ENCODE assay signal across 8 mouse cellular contexts in genomic region chr11:118236520-118237190, GRCm38 (mm10). TPM values are rescaled to one million over a fixed set of nuclear protein-coding genes. Genes with fewer than 3 reads are reported as not detected.
DNase-seq lines count a peak whose midpoint lies in the region; ATAC-seq and TF ChIP-seq lines count a peak whose summit lies in the region.

No protein-coding gene starts in this region.

- WGBS in heart, embryonic 13.5 days, result 49% methylated on average over 6 of the region's 6 CpGs
- WGBS in liver, embryonic 11.5 days, result 34% methylated on average over 6 of the region's 6 CpGs
- 82% methylated on average over 6 of the region's 6 CpGs for WGBS in forebrain, postnatal 0 days

- ATAC-seq in heart, embryonic 13.5 days (ENCODE audit: extremely low read depth, insufficient number of reproducible peaks, low FRiP score, low TSS enrichment), result peak; percentile 23; the same call in 1 of the 2 replicates
- ATAC-seq in liver, embryonic 11.5 days (replicated peaks; ENCODE audit: low FRiP score), result peak; percentile 31; the same call in 1 of the 2 replicates
- ATAC-seq in forebrain, postnatal 0 days, result no peak

- no peaks in the 10 kb centered on the region for H3K36me3 ChIP-seq in heart, embryonic 13.5 days
- H3K36me3 ChIP-seq in liver, embryonic 11.5 days (ENCODE audit: control insufficient read depth, insufficient read depth, low read length), result no peaks in the 10 kb centered on the region
- H3K36me3 ChIP-seq in forebrain, postnatal 0 days (ENCODE audit: insufficient read depth), result no peaks in the 10 kb centered on the region

- H3K4me3 ChIP-seq in heart, embryonic 13.5 days, result no peak overlapping the region
- H3K4me3 ChIP-seq in liver, embryonic 11.5 days (ENCODE audit: low read depth, low read length), result no peak overlapping the region
- H3K4me3 ChIP-seq in forebrain, postnatal 0 days (ENCODE audit: low read depth, low read length), result no peak overlapping the region

- peak; percentile 47 for DNase-seq in embryo, embryonic 10 days (ENCODE audit: low spot score)
- no peak for DNase-seq in embryo, embryonic 9.5 days (ENCODE audit: extremely low spot score)
- peak; percentile 72 for DNase-seq in 416B (ENCODE audit: low read depth)
- DNase-seq in liver, embryonic 11.5 days (ENCODE audit: low spot score), result no peak
- no peak for DNase-seq in urinary bladder, postnatal 25 days (ENCODE audit: low spot score)
- DNase-seq in layer of hippocampus, postnatal 36 days, result no peak
- no peak for DNase-seq in forebrain, postnatal 0 days

- H3K27ac ChIP-seq in heart, embryonic 13.5 days (replicated peaks), result peak overlapping the region; percentile 76
- H3K27ac ChIP-seq in liver, embryonic 11.5 days (ENCODE audit: low read depth, low read length), result peak overlapping the region; percentile 64; the same call in 1 of the 2 replicates
- H3K27ac ChIP-seq in forebrain, postnatal 0 days (ENCODE audit: low read depth, low read length), result no peak overlapping the region

- TF ChIP-seq CTCF in forebrain, postnatal 0 days (IDR thresholded peaks at IDR 0.05; ENCODE audit: low read depth), result no peak

- H3K27me3 ChIP-seq in heart, embryonic 13.5 days (replicated peaks), result no peaks in the 10 kb centered on the region
- H3K27me3 ChIP-seq in liver, embryonic 11.5 days (replicated peaks; ENCODE audit: control insufficient read depth, insufficient read depth, low read length), result no peaks in the 10 kb centered on the region
- no peaks in the 10 kb centered on the region for H3K27me3 ChIP-seq in forebrain, postnatal 0 days (ENCODE audit: insufficient read depth, low read length)

- 0 out of 2 replicates have a peak overlapping the region, but pooled peaks have one; percentile 5 for H3K4me2 ChIP-seq in heart, embryonic 13.5 days
- H3K4me2 ChIP-seq in liver, embryonic 11.5 days, result no peak overlapping the region; the same call in 1 of the 2 replicates
- no peak overlapping the region for H3K4me2 ChIP-seq in forebrain, postnatal 0 days (ENCODE audit: low read depth)

- no peaks in the 10 kb centered on the region for H3K9me3 ChIP-seq in heart, embryonic 13.5 days
- no peaks in the 10 kb centered on the region for H3K9me3 ChIP-seq in liver, embryonic 11.5 days (ENCODE audit: control insufficient read depth, low read length)
- H3K9me3 ChIP-seq in forebrain, postnatal 0 days (ENCODE audit: low read length), result no peaks in the 10 kb centered on the region

- 0 out of 2 replicates have a peak overlapping the region, but pooled peaks have one; percentile 4 for H3K9ac ChIP-seq in heart, embryonic 13.5 days
- 0 out of 2 replicates have a peak overlapping the region, but pooled peaks have one; percentile 12 for H3K9ac ChIP-seq in liver, embryonic 11.5 days (ENCODE audit: low read depth, low read length)
- no peak overlapping the region for H3K9ac ChIP-seq in forebrain, postnatal 0 days

- H3K4me1 ChIP-seq in heart, embryonic 13.5 days, result peaks cover 74% of the 10 kb centered on the region
- peaks cover 33% of the 10 kb centered on the region for H3K4me1 ChIP-seq in liver, embryonic 11.5 days (replicated peaks; ENCODE audit: control insufficient read depth, insufficient read depth, low read length)
- no peaks in the 10 kb centered on the region for H3K4me1 ChIP-seq in forebrain, postnatal 0 days (ENCODE audit: insufficient read depth)

RNA-seq across cellular contexts. Expression of gene Cyth1, which starts 11.7 kb away (rescaled TPM):
- polyA plus RNA-seq in heart, embryonic 13.5 days (2015; fragmentation: Nextera tagmentation; extraction: Ambion mirVana), result 14.9 and 15.9 TPM in 2 replicates
- polyA plus RNA-seq in liver, embryonic 11.5 days (2014; fragmentation: Nextera tagmentation; extraction: Ambion mirVana), result 6.1 and 6.7 TPM in 2 replicates
- total RNA-seq in layer of hippocampus, postnatal 36 days (2021), result 100 to 1,000 TPM in 1 of 2 experiments, 10 to 100 TPM in 1; 84.3 to 103 TPM
- 64.1 and 74.1 TPM in 2 replicates for total RNA-seq in forebrain, postnatal 0 days (2014; rRNA removed)
- 23.7 and 24.2 TPM in 2 replicates for polyA plus RNA-seq in forebrain, postnatal 0 days (2015; fragmentation: Nextera tagmentation; extraction: Ambion mirVana)

RNA-seq across cellular contexts. Expression of gene Usp36, which starts 53.4 kb away (rescaled TPM):
- 12.8 and 13.4 TPM in 2 replicates for polyA plus RNA-seq in heart, embryonic 13.5 days (2015; fragmentation: Nextera tagmentation; extraction: Ambion mirVana)
- 19.2 and 20.8 TPM in 2 replicates for polyA plus RNA-seq in liver, embryonic 11.5 days (2014; fragmentation: Nextera tagmentation; extraction: Ambion mirVana)
- 10 to 100 TPM; 22.5 to 25.5 TPM for total RNA-seq in layer of hippocampus, postnatal 36 days (2021)
- 17.1 and 22.1 TPM in 2 replicates for total RNA-seq in forebrain, postnatal 0 days (2014; rRNA removed)
- polyA plus RNA-seq in forebrain, postnatal 0 days (2015; fragmentation: Nextera tagmentation; extraction: Ambion mirVana), result 6.7 and 9.5 TPM in 2 replicates

Comparison
In these comparisons a context has a peak if more than half of its experiments do, and no peak if none do; other contexts are left out.
1. DNase-seq: peak in embryo, embryonic 10 days (single experiment) and 416B (single experiment); none in embryo, embryonic 9.5 days (single experiment), liver, embryonic 11.5 days (single experiment), urinary bladder, postnatal 25 days (single experiment), layer of hippocampus, postnatal 36 days (0 of 2) and forebrain, postnatal 0 days (single experiment).